Mouse (Mus musculus): ENCODE data around the gene Egfl7. TPM values are rescaled to one million over a fixed set of nuclear protein-coding genes. Genes with fewer than 3 reads are reported as not detected.
A peak's percentile ranks its signal among the peaks of the same experiment; 100 is the strongest.

Gene Egfl7
- polyA plus RNA-seq, 1 experiment, result 96.8 TPM

- H3K36me3 ChIP-seq (ENCODE audit: control insufficient read depth, insufficient read depth, low read length), result no peaks in the 10 kb centered on the region
- peaks cover 17% of the 10 kb centered on the region for H3K4me1 ChIP-seq (ENCODE audit: control insufficient read depth, insufficient read depth, insufficient read length, low read length)
- 1% methylated on average over 69 of the region's 70 CpGs for WGBS
- TF ChIP-seq CTCF (IDR thresholded peaks at IDR 0.05; ENCODE audit: extremely low read depth, insufficient read length, insufficient replicate concordance, low read depth, low read length) (no peak), POLR2A (IDR thresholded peaks at IDR 0.05; ENCODE audit: low read depth, low read length) (no peak)
- H3K27me3 ChIP-seq (ENCODE audit: control insufficient read depth, insufficient read depth, low read length), result no peaks in the 10 kb centered on the region
- no peak within 1 kb of the TSS for H3K27ac ChIP-seq (ENCODE audit: insufficient read depth, low read depth, low read length)
- H3K4me3 ChIP-seq (ENCODE audit: low read depth, low read length), result peak within 1 kb of the TSS; percentile 58
These were observed 48.3 kb downstream of the Egfl7 start, which contains the start of gene Fam69b for GRCm38 (mm10) chr2:26627921-26628739. Gene Fam69b, plus strand, starts transcription at chr2:26628457.

GRCm38 (mm10) chr2:26628792-26629437 lies 49.1 kb downstream of the Egfl7 start:
- TF ChIP-seq CTCF (IDR thresholded peaks at IDR 0.05; ENCODE audit: extremely low read depth, insufficient read length, insufficient replicate concordance, low read depth, low read length), result no peak
- no peak for TF ChIP-seq POLR2A (IDR thresholded peaks at IDR 0.05; ENCODE audit: low read depth, low read length)
- Histone ChIP-seq H3K36me3 (ENCODE audit: control insufficient read depth, insufficient read depth, low read length) (no peaks in the 10 kb centered on the region), H3K4me3 (ENCODE audit: low read depth, low read length) (peak overlapping the region; percentile 58), H3K27ac (ENCODE audit: insufficient read depth, low read depth, low read length) (no peak overlapping the region), H3K4me1 (ENCODE audit: control insufficient read depth, insufficient read depth, insufficient read length, low read length) (peaks cover 17% of the 10 kb centered on the region), H3K27me3 (ENCODE audit: control insufficient read depth, insufficient read depth, low read length) (no peaks in the 10 kb centered on the region)
- 52% methylated on average over 5 of the region's 5 CpGs for WGBS

GRCm38 (mm10) chr2:26632541-26633395 lies 53.0 kb downstream of the Egfl7 start:
- Histone ChIP-seq H3K4me3 (ENCODE audit: low read depth, low read length) (no peak overlapping the region), H3K36me3 (ENCODE audit: control insufficient read depth, insufficient read depth, low read length) (peaks cover 29% of the 10 kb centered on the region), H3K4me1 (ENCODE audit: control insufficient read depth, insufficient read depth, insufficient read length, low read length) (peaks cover 17% of the 10 kb centered on the region), H3K27me3 (ENCODE audit: control insufficient read depth, insufficient read depth, low read length) (no peaks in the 10 kb centered on the region), H3K27ac (ENCODE audit: insufficient read depth, low read depth, low read length) (no peak overlapping the region)
- no peak for TF ChIP-seq POLR2A (IDR thresholded peaks at IDR 0.05; ENCODE audit: low read depth, low read length)
- TF ChIP-seq CTCF (IDR thresholded peaks at IDR 0.05; ENCODE audit: extremely low read depth, insufficient read length, insufficient replicate concordance, low read depth, low read length), result no peak
- 81% methylated on average over 16 of the region's 16 CpGs for WGBS

- Histone ChIP-seq H3K27ac (ENCODE audit: insufficient read depth, low read depth, low read length) (no peak overlapping the region), H3K4me1 (ENCODE audit: control insufficient read depth, insufficient read depth, insufficient read length, low read length) (peaks cover 15% of the 10 kb centered on the region), H3K36me3 (ENCODE audit: control insufficient read depth, insufficient read depth, low read length) (peaks cover 32% of the 10 kb centered on the region), H3K4me3 (ENCODE audit: low read depth, low read length) (no peak overlapping the region), H3K27me3 (ENCODE audit: control insufficient read depth, insufficient read depth, low read length) (no peaks in the 10 kb centered on the region)
- WGBS, result 71% methylated on average over 4 of the region's 4 CpGs
- no peak for TF ChIP-seq POLR2A (IDR thresholded peaks at IDR 0.05; ENCODE audit: low read depth, low read length)
- no peak for TF ChIP-seq CTCF (IDR thresholded peaks at IDR 0.05; ENCODE audit: extremely low read depth, insufficient read length, insufficient replicate concordance, low read depth, low read length)
These were observed 54.2 kb downstream of the Egfl7 start for GRCm38 (mm10) chr2:26633953-26634530.

GRCm38 (mm10) chr2:26634629-26635488 lies 55.0 kb downstream of the Egfl7 start:
- Histone ChIP-seq H3K36me3 (ENCODE audit: control insufficient read depth, insufficient read depth, low read length) (peaks cover 32% of the 10 kb centered on the region), H3K4me1 (ENCODE audit: control insufficient read depth, insufficient read depth, insufficient read length, low read length) (peaks cover 10% of the 10 kb centered on the region), H3K27me3 (ENCODE audit: control insufficient read depth, insufficient read depth, low read length) (no peaks in the 10 kb centered on the region), H3K4me3 (ENCODE audit: low read depth, low read length) (no peak overlapping the region), H3K27ac (ENCODE audit: insufficient read depth, low read depth, low read length) (no peak overlapping the region)
- WGBS, result 75% methylated on average over 12 of the region's 12 CpGs
- no peak for TF ChIP-seq CTCF (IDR thresholded peaks at IDR 0.05; ENCODE audit: extremely low read depth, insufficient read length, insufficient replicate concordance, low read depth, low read length)

Data from small intestine, adult 2 months (tissue).